Mouse (Mus musculus) embryonic fibroblast, embryonic 13.5 days (primary cell): ENCODE data around the gene Chchd3.

Experiments
- CTCF ChIP-seq: IDR thresholded peaks from 2 replicates; pipeline ENCODE4 v1.5.1; 2011; ENCODE audit warnings: mild to moderate bottlenecking, control low read depth, low read length, moderate library complexity, borderline replicate concordance; ENCODE audit not compliant: insufficient read depth
- POLR2A ChIP-seq: IDR thresholded peaks from 2 replicates; pipeline ENCODE4 v1.6.1; 2011; ENCODE audit warnings: low read depth, mild to moderate bottlenecking, control low read depth, low read length, moderate library complexity

DNA sequence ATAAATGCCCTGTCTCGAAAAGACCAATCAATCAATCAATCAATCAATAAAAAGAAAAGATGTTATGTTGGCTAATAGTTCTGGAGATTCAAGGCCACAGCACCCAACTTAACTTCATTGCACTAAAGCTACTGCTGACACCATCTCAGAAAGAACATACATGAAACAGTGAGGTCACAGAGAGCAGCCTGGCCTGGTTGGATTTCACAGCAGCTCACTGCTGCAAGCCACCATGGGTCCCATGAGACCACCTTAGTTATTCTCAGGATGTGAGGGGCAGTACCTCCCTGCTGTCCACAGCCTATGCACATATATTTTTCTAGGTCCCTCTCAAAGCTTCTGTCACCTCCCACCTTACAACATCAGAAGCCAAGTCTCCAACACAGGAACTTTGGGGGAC, 57.1 kb downstream of the Chchd3 start:
- TF ChIP-seq CTCF: no peak
- no peak for TF ChIP-seq POLR2A
